Mouse (Mus musculus): ENCODE data around the gene Lrmda. TPM values are rescaled to one million over a fixed set of nuclear protein-coding genes. Genes with fewer than 3 reads are reported as not detected.

The Lrmda gene
- total and polyA plus RNA-seq, 3 experiments = 0.43 to 1.1 (median 1.0) TPM

DNA sequence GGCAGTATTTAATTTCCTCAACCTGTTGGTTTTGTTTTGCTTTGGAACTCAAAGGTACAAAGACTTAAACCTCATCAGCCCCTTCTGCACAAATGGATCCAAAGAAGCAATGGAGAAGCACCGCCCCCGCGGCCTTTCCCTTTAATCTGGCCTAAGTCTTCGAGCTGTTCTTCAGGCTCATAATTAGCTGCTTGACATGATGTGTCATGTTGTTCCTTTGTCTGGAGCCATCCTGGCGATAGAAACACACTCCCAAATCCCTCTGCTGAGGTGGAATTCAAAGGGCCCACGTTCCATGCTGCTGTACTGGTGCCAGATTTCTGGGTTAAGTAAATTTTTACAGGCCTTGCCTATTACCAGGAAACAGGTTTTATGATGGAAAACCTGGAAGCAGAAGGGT lies 263.3 kb downstream of the Lrmda start:
- 75% methylated on average over 6 of the region's 6 CpGs for WGBS
- TF ChIP-seq EP300 (IDR thresholded peaks at IDR 0.05; ENCODE audit: insufficient read depth, low read depth, low read length) (no peak), POLR2A (IDR thresholded peaks at IDR 0.05; ENCODE audit: insufficient read depth, low read depth, low read length) (no peak), CTCF (IDR thresholded peaks at IDR 0.05) (no peak)
- H3K79me2 ChIP-seq (replicated peaks; ENCODE audit: control insufficient read depth, insufficient read depth, low read length) = no peaks in the 10 kb centered on the region
- no peak overlapping the region for H3K9ac ChIP-seq (ENCODE audit: low read depth, low read length)
- H3K27me3 ChIP-seq (ENCODE audit: control insufficient read depth, insufficient read depth, low read length) = no peaks in the 10 kb centered on the region
- H3K27ac ChIP-seq = no peak overlapping the region
- no peak overlapping the region for H3K4me3 ChIP-seq
- no peaks in the 10 kb centered on the region; the same call in 1 of the 2 replicates for H3K4me1 ChIP-seq (ENCODE audit: control insufficient read depth, insufficient read depth, low read length)
- no peak for DNase-seq
- no peaks in the 10 kb centered on the region for H3K36me3 ChIP-seq (ENCODE audit: control insufficient read depth, insufficient read depth, low read length)
- intact Hi-C loops (cut with DNase I) = no loop called here

DNA sequence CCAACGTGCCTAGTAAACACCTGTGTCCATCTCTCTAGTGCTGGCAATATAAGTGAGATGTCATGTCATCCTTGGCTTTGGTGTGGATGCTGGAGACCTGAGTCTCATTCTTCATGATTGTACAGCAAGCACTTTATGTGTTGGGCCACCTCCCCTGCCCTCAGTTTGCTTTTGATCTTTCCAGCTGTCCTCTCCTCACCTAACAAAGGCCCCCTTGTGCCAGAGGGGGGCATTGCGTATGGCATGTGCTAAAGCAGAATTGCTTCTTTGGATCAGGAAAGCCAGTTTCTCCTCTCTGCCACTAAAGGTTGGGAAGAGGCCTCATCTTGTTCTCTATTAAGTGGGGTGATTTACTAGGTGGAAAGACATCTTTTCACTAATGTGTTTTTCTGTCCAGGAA lies 264.2 kb downstream of the Lrmda start:
- H3K27ac ChIP-seq = no peak overlapping the region
- H3K27me3 ChIP-seq (ENCODE audit: control insufficient read depth, insufficient read depth, low read length) = no peaks in the 10 kb centered on the region
- no peak overlapping the region for H3K4me3 ChIP-seq
- intact Hi-C loops (cut with DNase I) = no loop called here
- 95% methylated on average over 2 of the region's 2 CpGs for WGBS
- DNase-seq = no peak
- peak; percentile 26 for TF ChIP-seq CTCF (IDR thresholded peaks at IDR 0.05)
- no peak for TF ChIP-seq EP300 (IDR thresholded peaks at IDR 0.05; ENCODE audit: insufficient read depth, low read depth, low read length)
- TF ChIP-seq POLR2A (IDR thresholded peaks at IDR 0.05; ENCODE audit: insufficient read depth, low read depth, low read length) = no peak
- H3K36me3 ChIP-seq (ENCODE audit: control insufficient read depth, insufficient read depth, low read length) = no peaks in the 10 kb centered on the region
- H3K4me1 ChIP-seq (ENCODE audit: control insufficient read depth, insufficient read depth, low read length) = no peaks in the 10 kb centered on the region; the same call in 1 of the 2 replicates
- H3K9ac ChIP-seq (ENCODE audit: low read depth, low read length) = no peak overlapping the region
- H3K79me2 ChIP-seq (replicated peaks; ENCODE audit: control insufficient read depth, insufficient read depth, low read length) = no peaks in the 10 kb centered on the region

DNA sequence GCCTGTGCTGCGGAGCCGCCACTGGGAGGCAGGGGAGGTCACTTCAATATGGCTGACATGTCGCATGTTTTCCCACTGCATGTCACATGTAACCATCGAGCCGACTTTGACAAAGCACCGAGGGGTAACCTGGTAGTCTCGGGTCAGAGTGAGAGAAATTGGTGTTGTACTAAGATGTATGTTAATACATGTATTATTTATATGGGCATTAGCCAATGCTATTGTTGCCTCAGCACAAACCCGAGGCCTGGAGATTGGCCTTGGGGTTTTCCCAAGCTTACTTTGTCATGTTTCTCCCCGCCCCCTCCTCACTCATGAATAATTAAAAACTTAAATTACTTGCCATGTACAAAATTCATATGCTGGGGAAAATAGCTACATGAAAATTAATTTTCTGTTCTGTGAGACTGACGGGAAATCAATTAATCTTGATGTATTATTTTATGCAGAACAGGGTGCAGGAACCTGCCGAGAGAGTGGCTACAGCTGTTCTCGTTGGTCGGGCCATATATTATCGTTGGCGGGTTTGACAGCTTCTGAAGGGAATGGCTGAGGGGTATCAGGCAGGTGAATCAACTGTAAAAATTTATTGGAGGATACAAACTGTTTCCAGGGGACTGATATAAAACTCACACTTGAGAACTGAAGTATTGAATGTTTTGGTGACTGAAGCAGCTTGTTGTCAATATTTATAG lies 265.5 kb downstream of the Lrmda start:
- Histone ChIP-seq H3K4me3 (no peak overlapping the region), H3K27me3 (ENCODE audit: control insufficient read depth, insufficient read depth, low read length) (no peaks in the 10 kb centered on the region), H3K4me1 (ENCODE audit: control insufficient read depth, insufficient read depth, low read length) (no peaks in the 10 kb centered on the region; the same call in 1 of the 2 replicates), H3K36me3 (ENCODE audit: control insufficient read depth, insufficient read depth, low read length) (no peaks in the 10 kb centered on the region), H3K27ac (no peak overlapping the region), H3K79me2 (replicated peaks; ENCODE audit: control insufficient read depth, insufficient read depth, low read length) (no peaks in the 10 kb centered on the region), H3K9ac (ENCODE audit: low read depth, low read length) (no peak overlapping the region)
- TF ChIP-seq CTCF (IDR thresholded peaks at IDR 0.05) = no peak
- DNase-seq = no peak
- 92% methylated on average over 15 of the region's 15 CpGs for WGBS
- intact Hi-C loops (cut with DNase I) = no loop called here

DNA sequence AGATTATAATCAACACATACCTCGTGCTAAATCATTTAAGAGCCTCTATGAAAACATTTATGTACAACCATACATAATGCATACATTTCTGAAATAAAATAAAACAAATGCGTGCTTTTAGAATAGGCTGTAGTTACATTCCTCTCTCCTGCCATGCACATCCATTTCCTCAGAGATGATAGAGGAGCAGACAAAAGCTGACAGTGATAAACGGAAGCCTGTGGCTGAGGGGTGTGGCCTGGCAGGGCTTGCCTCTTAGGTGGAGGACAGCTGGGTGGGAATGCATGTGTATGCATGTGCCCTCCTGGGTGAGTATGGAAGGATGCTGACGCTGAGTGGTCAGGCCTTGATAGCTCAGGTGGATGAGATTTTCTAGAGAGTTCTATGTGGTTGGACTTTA lies 266.3 kb downstream of the Lrmda start:
- intact Hi-C loops (cut with DNase I) = no loop called here
- no peak for TF ChIP-seq POLR2A (IDR thresholded peaks at IDR 0.05; ENCODE audit: insufficient read depth, low read depth, low read length)
- no peak for TF ChIP-seq EP300 (IDR thresholded peaks at IDR 0.05; ENCODE audit: insufficient read depth, low read depth, low read length)
- no peak for TF ChIP-seq CTCF (IDR thresholded peaks at IDR 0.05)
- no peak for DNase-seq
- Histone ChIP-seq H3K4me1 (ENCODE audit: control insufficient read depth, insufficient read depth, low read length) (no peaks in the 10 kb centered on the region; the same call in 1 of the 2 replicates), H3K79me2 (replicated peaks; ENCODE audit: control insufficient read depth, insufficient read depth, low read length) (no peaks in the 10 kb centered on the region), H3K36me3 (ENCODE audit: control insufficient read depth, insufficient read depth, low read length) (no peaks in the 10 kb centered on the region), H3K27ac (no peak overlapping the region), H3K4me3 (no peak overlapping the region), H3K9ac (ENCODE audit: low read depth, low read length) (no peak overlapping the region), H3K27me3 (ENCODE audit: control insufficient read depth, insufficient read depth, low read length) (no peaks in the 10 kb centered on the region)
- WGBS = 63% methylated on average over 4 of the region's 4 CpGs

DNA sequence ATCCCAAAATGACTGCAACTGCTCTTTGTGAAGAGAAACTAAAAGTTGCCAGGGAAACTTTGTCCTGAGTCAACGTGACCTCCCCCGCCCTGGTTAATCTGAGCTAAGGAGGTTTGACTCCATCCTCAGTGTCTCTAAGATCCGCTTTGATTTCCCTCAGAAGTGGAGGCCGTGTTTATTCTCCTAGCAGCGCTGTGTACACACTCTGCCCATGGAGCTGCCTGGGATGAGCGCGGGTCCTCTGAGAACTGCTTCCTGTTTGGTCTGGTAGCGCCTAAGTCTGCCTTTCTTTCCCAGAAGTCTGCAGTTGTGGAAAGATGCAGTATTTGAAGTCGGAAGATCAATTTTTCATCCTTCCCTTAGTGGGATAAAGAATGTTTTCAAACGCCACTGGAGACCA lies 268.7 kb downstream of the Lrmda start:
- TF ChIP-seq CTCF (IDR thresholded peaks at IDR 0.05) (no peak), EP300 (IDR thresholded peaks at IDR 0.05; ENCODE audit: insufficient read depth, low read depth, low read length) (no peak), POLR2A (IDR thresholded peaks at IDR 0.05; ENCODE audit: insufficient read depth, low read depth, low read length) (no peak)
- no peaks in the 10 kb centered on the region for H3K79me2 ChIP-seq (replicated peaks; ENCODE audit: control insufficient read depth, insufficient read depth, low read length)
- WGBS = 54% methylated on average over 10 of the region's 10 CpGs

DNA sequence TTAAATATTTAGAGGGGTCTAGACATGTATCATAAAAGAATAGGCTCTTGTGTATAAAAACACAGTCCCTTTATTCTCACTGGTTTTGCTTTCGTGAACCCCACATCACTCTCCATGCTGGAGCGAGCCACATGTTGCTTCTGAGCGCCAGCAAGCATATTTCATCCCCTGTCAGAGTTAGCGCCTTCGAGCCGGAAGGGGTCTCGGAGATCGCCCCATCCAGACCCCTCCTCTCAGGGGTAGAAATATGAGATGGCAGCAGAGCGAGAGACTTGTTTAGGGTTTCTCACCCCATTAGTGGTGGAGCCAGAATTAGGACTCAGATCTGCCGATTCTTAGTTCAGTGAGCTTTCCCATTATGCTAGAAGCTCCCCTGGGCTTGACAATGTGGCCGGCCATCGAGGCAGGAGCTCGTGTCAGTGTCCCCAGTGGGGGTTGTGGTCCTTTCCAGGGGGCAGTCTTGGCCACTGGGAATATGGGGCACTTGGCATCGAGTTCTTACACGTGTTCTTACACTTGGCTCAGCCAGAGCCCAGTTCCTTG lies 269.9 kb downstream of the Lrmda start:
- no peak for TF ChIP-seq POLR2A (IDR thresholded peaks at IDR 0.05; ENCODE audit: insufficient read depth, low read depth, low read length)
- 86% methylated on average over 15 of the region's 15 CpGs for WGBS
- DNase-seq = no peak
- H3K9ac ChIP-seq (ENCODE audit: low read depth, low read length) = no peak overlapping the region
- H3K79me2 ChIP-seq (replicated peaks; ENCODE audit: control insufficient read depth, insufficient read depth, low read length) = no peaks in the 10 kb centered on the region
- no peaks in the 10 kb centered on the region for H3K27me3 ChIP-seq (ENCODE audit: control insufficient read depth, insufficient read depth, low read length)
- H3K27ac ChIP-seq = no peak overlapping the region
- H3K36me3 ChIP-seq (ENCODE audit: control insufficient read depth, insufficient read depth, low read length) = no peaks in the 10 kb centered on the region
- no peaks in the 10 kb centered on the region; the same call in 1 of the 2 replicates for H3K4me1 ChIP-seq (ENCODE audit: control insufficient read depth, insufficient read depth, low read length)
- intact Hi-C loops (cut with DNase I) = no loop called here
- no peak overlapping the region for H3K4me3 ChIP-seq

More for the DNA sequence above, 268.7 kb downstream of the Lrmda start:
- no peak overlapping the region for H3K9ac ChIP-seq (ENCODE audit: low read depth, low read length)
- intact Hi-C loops (cut with DNase I) = no loop called here
- no peaks in the 10 kb centered on the region for H3K36me3 ChIP-seq (ENCODE audit: control insufficient read depth, insufficient read depth, low read length)
- H3K4me1 ChIP-seq (ENCODE audit: control insufficient read depth, insufficient read depth, low read length) = no peaks in the 10 kb centered on the region; the same call in 1 of the 2 replicates
- DNase-seq = no peak
- H3K27ac ChIP-seq = no peak overlapping the region
- H3K4me3 ChIP-seq = no peak overlapping the region
- no peaks in the 10 kb centered on the region for H3K27me3 ChIP-seq (ENCODE audit: control insufficient read depth, insufficient read depth, low read length)

All from heart, adult 2 months (tissue).